Mouse (Mus musculus) liver, embryonic 13.5 days (tissue): ENCODE measurements at regions not wholly inside any gene's neighbourhood (a gene's known extent, or its start where the extent isn't known, plus 50 kb on each side); places are given as distances from the start of the nearest gene placed in this dataset.
A peak's percentile ranks its signal among the peaks of the same experiment; 100 is the strongest.

Source experiments
- ATAC-seq: fragments of 200-750 bp; cut with Nextera tagmentation; 2 replicates; pipeline ENCODE4 v1.8.0; 2017; ENCODE audit warnings: low read depth, mild to moderate bottlenecking, moderate number of reproducible peaks, moderate library complexity
- DNase-seq: peaks from one replicate; pipeline ENCODE4 v3.0.0; 2022
- H3K27ac ChIP-seq: fragments of 300-500 bp; sonication (generic); 2 replicates; pipeline ENCODE4 v1.5.1; 2015; ENCODE audit warnings: moderate library complexity, mild to moderate bottlenecking, inconsistent platforms
- H3K27me3 ChIP-seq: fragments of 300-500 bp; sonication (generic); 2 replicates; pipeline ENCODE4 v1.6.1; 2015; ENCODE audit warnings: mild to moderate bottlenecking, inconsistent platforms
- H3K36me3 ChIP-seq: fragments of 300-500 bp; sonication (generic); 2 replicates; pipeline ENCODE4 v1.6.1; 2015; ENCODE audit warnings: mild to moderate bottlenecking, inconsistent platforms
- H3K4me1 ChIP-seq: fragments of 300-500 bp; sonication (generic); replicated peaks from 2 replicates; pipeline ENCODE4 v1.6.1; 2015; ENCODE audit warnings: inconsistent platforms
- H3K4me2 ChIP-seq: fragments of 300-500 bp; sonication (generic); 2 replicates; pipeline ENCODE4 v1.6.1; 2015; ENCODE audit warnings: inconsistent platforms, mild to moderate bottlenecking, moderate library complexity
- H3K4me3 ChIP-seq: fragments of 300-500 bp; sonication (generic); replicated peaks from 2 replicates; pipeline ENCODE4 v1.5.1; 2015; ENCODE audit warnings: mild to moderate bottlenecking, inconsistent platforms
- H3K9ac ChIP-seq: fragments of 300-500 bp; sonication (generic); 2 replicates; pipeline ENCODE4 v1.6.1; 2015; ENCODE audit warnings: mild to moderate bottlenecking, inconsistent platforms
- H3K9me3 ChIP-seq: fragments of 300-500 bp; sonication (generic); replicated peaks from 2 replicates; pipeline ENCODE4 v1.6.1; 2016; ENCODE audit warnings: inconsistent platforms
- WGBS: fragments of 180-500 bp; shearing (Covaris S2); methylation state at CpG from one replicate; pipeline ENCODE4 v1.1.7; 2015; ENCODE audit not compliant: insufficient replicate concordance; 5-methylcytosine and 5-hydroxymethylcytosine counted together

- no peak overlapping the region for H3K4me3 ChIP-seq
- DNase-seq (no peak), ATAC-seq (0 out of 2 replicates have a peak, but pooled peaks have one; percentile 28)
- H3K4me1 ChIP-seq = peaks cover 68% of the 10 kb centered on the region
- peaks cover 5% of the 10 kb centered on the region; the same call in 1 of the 2 replicates for H3K36me3 ChIP-seq
- no peaks in the 10 kb centered on the region for H3K27me3 ChIP-seq
- no peak overlapping the region for H3K4me2 ChIP-seq
- H3K9me3 ChIP-seq = no peaks in the 10 kb centered on the region
- H3K27ac ChIP-seq = peak overlapping the region; percentile 65
- 0 out of 2 replicates have a peak overlapping the region, but pooled peaks have one; percentile 23 for H3K9ac ChIP-seq
- WGBS = 60% methylated on average over 10 of the region's 10 CpGs
Observed at GRCm38 (mm10) chr15:62173633-62174543, 1251.1 kb upstream of the A1bg start.

GRCm38 (mm10) chr15:62171632-62172031 is 1248.8 kb upstream of the A1bg start:
- Histone ChIP-seq H3K36me3 (peaks cover 5% of the 10 kb centered on the region; the same call in 1 of the 2 replicates), H3K27me3 (no peaks in the 10 kb centered on the region), H3K9me3 (no peaks in the 10 kb centered on the region), H3K27ac (peak overlapping the region; percentile 41), H3K9ac (no peak overlapping the region), H3K4me1 (peaks cover 63% of the 10 kb centered on the region), H3K4me2 (no peak overlapping the region), H3K4me3 (no peak overlapping the region)
- WGBS = 73% methylated on average over 7 of the region's 7 CpGs
- ATAC-seq (no peak), DNase-seq (no peak)

- DNase-seq = no peak
- peaks cover 1% of the 10 kb centered on the region; the same call in 1 of the 2 replicates for H3K36me3 ChIP-seq
- no peak overlapping the region for H3K4me2 ChIP-seq
- H3K9me3 ChIP-seq = no peaks in the 10 kb centered on the region
- no peak overlapping the region for H3K4me3 ChIP-seq
- 8% methylated on average over 2 of the region's 2 CpGs for WGBS
- H3K9ac ChIP-seq = no peak overlapping the region
- H3K4me1 ChIP-seq = peaks cover 62% of the 10 kb centered on the region
- H3K27ac ChIP-seq = peak overlapping the region; percentile 41
- H3K27me3 ChIP-seq = no peaks in the 10 kb centered on the region
- ATAC-seq = peak; percentile 30; the same call in 1 of the 2 replicates
Observed at GRCm38 (mm10) chr15:62171167-62171566, 1248.4 kb upstream of the A1bg start.

- ATAC-seq = no peak
- 76% methylated on average over 4 of the region's 4 CpGs for WGBS
- no peaks in the 10 kb centered on the region for H3K9me3 ChIP-seq
- peak overlapping the region; percentile 50 for H3K27ac ChIP-seq
- H3K36me3 ChIP-seq = no peaks in the 10 kb centered on the region
- H3K4me3 ChIP-seq = no peak overlapping the region
- H3K27me3 ChIP-seq = no peaks in the 10 kb centered on the region
- H3K4me1 ChIP-seq = peaks cover 61% of the 10 kb centered on the region
- DNase-seq = no peak
- no peak overlapping the region for H3K4me2 ChIP-seq
- no peak overlapping the region for H3K9ac ChIP-seq
Observed at GRCm38 (mm10) chr15:62170337-62170736, 1247.5 kb upstream of the A1bg start.

GRCm38 (mm10) chr15:62169591-62170019 is 1246.8 kb upstream of the A1bg start:
- Histone ChIP-seq H3K9me3 (no peaks in the 10 kb centered on the region), H3K4me3 (no peak overlapping the region), H3K9ac (no peak overlapping the region), H3K4me2 (no peak overlapping the region), H3K36me3 (no peaks in the 10 kb centered on the region), H3K27me3 (no peaks in the 10 kb centered on the region), H3K27ac (peak overlapping the region; percentile 50; the same call in 1 of the 2 replicates), H3K4me1 (peaks cover 66% of the 10 kb centered on the region)
- 50% methylated on average over 3 of the region's 3 CpGs for WGBS
- no peak for ATAC-seq
- DNase-seq = no peak

- DNase-seq = no peak
- Histone ChIP-seq H3K27ac (no peak overlapping the region), H3K36me3 (no peaks in the 10 kb centered on the region), H3K4me1 (peaks cover 68% of the 10 kb centered on the region), H3K4me2 (no peak overlapping the region), H3K9me3 (no peaks in the 10 kb centered on the region), H3K9ac (no peak overlapping the region), H3K27me3 (no peaks in the 10 kb centered on the region), H3K4me3 (no peak overlapping the region)
- 80% methylated on average over 8 of the region's 8 CpGs for WGBS
- ATAC-seq = no peak
Observed at GRCm38 (mm10) chr15:62168958-62169590, 1246.3 kb upstream of the A1bg start.

GRCm38 (mm10) chr15:62168522-62168921 is 1245.7 kb upstream of the A1bg start:
- no peak for DNase-seq
- WGBS = 86% methylated on average over 2 of the region's 2 CpGs
- ATAC-seq = no peak
- Histone ChIP-seq H3K4me3 (no peak overlapping the region), H3K27ac (peak overlapping the region; percentile 48; the same call in 1 of the 2 replicates), H3K4me1 (peaks cover 68% of the 10 kb centered on the region), H3K36me3 (no peaks in the 10 kb centered on the region), H3K9me3 (no peaks in the 10 kb centered on the region), H3K4me2 (no peak overlapping the region), H3K27me3 (no peaks in the 10 kb centered on the region), H3K9ac (no peak overlapping the region)

- WGBS = 83% methylated on average over 5 of the region's 5 CpGs
- peaks cover 68% of the 10 kb centered on the region for H3K4me1 ChIP-seq
Observed at GRCm38 (mm10) chr15:62166786-62167185, 1244.0 kb upstream of the A1bg start.

GRCm38 (mm10) chr15:62165826-62166500 is 1243.2 kb upstream of the A1bg start:
- no peaks in the 10 kb centered on the region for H3K9me3 ChIP-seq
- H3K27ac ChIP-seq = no peak overlapping the region; the same call in 1 of the 2 replicates
- DNase-seq (no peak), ATAC-seq (no peak)
- H3K4me1 ChIP-seq = peaks cover 68% of the 10 kb centered on the region
- no peaks in the 10 kb centered on the region for H3K36me3 ChIP-seq
- no peak overlapping the region for H3K4me2 ChIP-seq
- no peaks in the 10 kb centered on the region for H3K27me3 ChIP-seq
- no peak overlapping the region for H3K9ac ChIP-seq
- no peak overlapping the region for H3K4me3 ChIP-seq
- WGBS = 88% methylated on average over 10 of the region's 10 CpGs

More at GRCm38 (mm10) chr15:62166786-62167185, 1244.0 kb upstream of the A1bg start:
- no peaks in the 10 kb centered on the region for H3K27me3 ChIP-seq
- 0 out of 2 replicates have a peak overlapping the region, but pooled peaks have one; percentile 48 for H3K27ac ChIP-seq
- DNase-seq (no peak), ATAC-seq (no peak)
- H3K4me3 ChIP-seq = no peak overlapping the region
- no peaks in the 10 kb centered on the region for H3K9me3 ChIP-seq
- H3K36me3 ChIP-seq = no peaks in the 10 kb centered on the region
- H3K9ac ChIP-seq = no peak overlapping the region
- H3K4me2 ChIP-seq = no peak overlapping the region

GRCm38 (mm10) chr15:62164766-62165410 is 1242.1 kb upstream of the A1bg start:
- H3K9me3 ChIP-seq = no peaks in the 10 kb centered on the region
- peak overlapping the region; percentile 26; the same call in 1 of the 2 replicates for H3K27ac ChIP-seq
- H3K9ac ChIP-seq = no peak overlapping the region
- no peak for ATAC-seq
- H3K4me3 ChIP-seq = no peak overlapping the region
- no peaks in the 10 kb centered on the region for H3K36me3 ChIP-seq
- WGBS = 95% methylated on average over 9 of the region's 9 CpGs
- H3K4me1 ChIP-seq = peaks cover 68% of the 10 kb centered on the region
- H3K27me3 ChIP-seq = no peaks in the 10 kb centered on the region
- no peak overlapping the region for H3K4me2 ChIP-seq
- no peak for DNase-seq
